In the genomic region with DNA sequence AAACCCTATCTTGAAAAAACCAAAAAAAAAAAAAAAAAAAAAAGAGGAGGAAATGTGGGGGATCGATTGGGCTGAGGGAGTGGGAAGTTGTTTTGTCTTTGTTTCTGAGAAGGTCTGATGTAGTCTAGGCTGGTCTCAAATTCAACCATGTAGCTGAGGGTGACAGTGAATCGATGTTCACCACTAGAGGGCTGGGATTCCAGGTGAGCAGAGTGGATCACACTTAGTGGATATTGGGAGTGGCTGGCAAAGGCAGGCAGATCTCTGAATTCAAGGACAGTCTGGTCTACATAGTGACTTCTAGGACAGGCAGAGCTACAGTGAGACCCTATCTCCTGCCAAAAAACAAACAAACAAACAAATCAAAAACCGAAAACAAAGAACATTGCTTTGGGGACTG, we compare ENCODE assay signal across 9 mouse cellular contexts. TPM values are rescaled to one million over a fixed set of nuclear protein-coding genes. Genes with fewer than 3 reads are reported as not detected.
A peak's percentile ranks its signal among the peaks of the same experiment; 100 is the strongest.
DNase-seq lines count a peak whose midpoint lies in the region; ATAC-seq and TF ChIP-seq lines count a peak whose summit lies in the region.
"Had no signal": no experiment of that assay in that cellular context is flagged by ENCODE, and none has a peak within 500 bp of the region (broad histone marks: within the 10 kb centered on the region; RNA-seq: fewer than 3 reads in every experiment).

No protein-coding gene starts in this region.

- no peak overlapping the region for H3K4me3 ChIP-seq in heart, embryonic 12.5 days
- no peak overlapping the region for H3K4me3 ChIP-seq in bone marrow, adult 2 months (replicated peaks; ENCODE audit: control insufficient read depth, low read depth, low read length)
- H3K4me3 ChIP-seq in embryonic facial prominence, embryonic 11.5 days (ENCODE audit: low read depth, low read length) = no peak overlapping the region
- H3K4me3 ChIP-seq in liver, embryonic 16.5 days (ENCODE audit: low read depth, low read length) = no peak overlapping the region
- no peak overlapping the region for H3K4me3 ChIP-seq in neural tube, embryonic 15.5 days (replicated peaks)
- H3K4me3 ChIP-seq: stomach, embryonic 15.5 days had no signal

- H3K27me3 ChIP-seq in heart, embryonic 12.5 days (replicated peaks) = no peaks in the 10 kb centered on the region
- H3K27me3 ChIP-seq in embryonic facial prominence, embryonic 11.5 days (ENCODE audit: control insufficient read depth, insufficient read depth, low read length) = no peaks in the 10 kb centered on the region
- no peaks in the 10 kb centered on the region for H3K27me3 ChIP-seq in liver, embryonic 16.5 days (ENCODE audit: control insufficient read depth, insufficient read depth, low read depth, low read length)
- H3K27me3 ChIP-seq in neural tube, embryonic 15.5 days (replicated peaks) = no peaks in the 10 kb centered on the region
- H3K27me3 ChIP-seq: stomach, embryonic 15.5 days had no signal

- no peak for TF ChIP-seq POLR2A in bone marrow, adult 2 months (IDR thresholded peaks at IDR 0.05; ENCODE audit: borderline replicate concordance, control insufficient read depth, low read depth, low read length)

- peak; percentile 50 for DNase-seq in heart, postnatal 4 days
- DNase-seq in embryonic facial prominence, embryonic 11.5 days (ENCODE audit: low spot score) = peak; percentile 66
- no peak for DNase-seq in layer of hippocampus, postnatal 10 days (ENCODE audit: low spot score in 2 of 2)
- DNase-seq in B cell, adult 2 months = no peak

- no peaks in the 10 kb centered on the region for H3K36me3 ChIP-seq in heart, embryonic 12.5 days
- no peaks in the 10 kb centered on the region for H3K36me3 ChIP-seq in embryonic facial prominence, embryonic 11.5 days (replicated peaks; ENCODE audit: control insufficient read depth, insufficient read depth, low read depth, low read length)
- H3K36me3 ChIP-seq in liver, embryonic 16.5 days (ENCODE audit: control insufficient read depth, insufficient read depth) = no peaks in the 10 kb centered on the region
- no peaks in the 10 kb centered on the region for H3K36me3 ChIP-seq in neural tube, embryonic 15.5 days
- H3K36me3 ChIP-seq: stomach, embryonic 15.5 days had no signal

- no peaks in the 10 kb centered on the region for H3K9me3 ChIP-seq in heart, embryonic 12.5 days (replicated peaks)
- no peaks in the 10 kb centered on the region for H3K9me3 ChIP-seq in embryonic facial prominence, embryonic 11.5 days (replicated peaks; ENCODE audit: control insufficient read depth, low read length)
- H3K9me3 ChIP-seq in liver, embryonic 16.5 days (replicated peaks; ENCODE audit: control insufficient read depth, low read length) = no peaks in the 10 kb centered on the region
- H3K9me3 ChIP-seq in neural tube, embryonic 15.5 days (replicated peaks) = no peaks in the 10 kb centered on the region
- H3K9me3 ChIP-seq: stomach, embryonic 15.5 days had no signal

- no peak for ATAC-seq in heart, embryonic 12.5 days (ENCODE audit: insufficient number of reproducible peaks, low FRiP score)
- ATAC-seq in embryonic facial prominence, embryonic 11.5 days (replicated peaks; ENCODE audit: insufficient number of reproducible peaks, low FRiP score, low TSS enrichment, low read depth) = no peak
- ATAC-seq in liver, embryonic 16.5 days (ENCODE audit: low read depth) = no peak
- no peak for ATAC-seq in neural tube, embryonic 15.5 days (ENCODE audit: low FRiP score)

- H3K4me2 ChIP-seq in heart, embryonic 12.5 days = no peak overlapping the region
- no peak overlapping the region for H3K4me2 ChIP-seq in embryonic facial prominence, embryonic 11.5 days (ENCODE audit: low read depth, low read length)
- no peak overlapping the region for H3K4me2 ChIP-seq in liver, embryonic 16.5 days (ENCODE audit: low read depth, low read length)
- no peak overlapping the region for H3K4me2 ChIP-seq in neural tube, embryonic 15.5 days
- H3K4me2 ChIP-seq: stomach, embryonic 15.5 days had no signal

- WGBS in heart, embryonic 12.5 days = 37% methylated on average over 3 of the region's 3 CpGs
- 35% methylated on average over 3 of the region's 3 CpGs for WGBS in bone marrow, adult 2 months
- WGBS in embryonic facial prominence, embryonic 11.5 days = 47% methylated on average over 3 of the region's 3 CpGs
- WGBS in liver, embryonic 16.5 days (ENCODE audit: insufficient replicate concordance) = 42% methylated on average over 3 of the region's 3 CpGs
- 37% methylated on average over 3 of the region's 3 CpGs for WGBS in neural tube, embryonic 15.5 days

- no peak overlapping the region for H3K27ac ChIP-seq in heart, embryonic 12.5 days (ENCODE audit: poor library complexity, severe bottlenecking)
- H3K27ac ChIP-seq in bone marrow, adult 2 months (ENCODE audit: control insufficient read depth, insufficient read depth, low read depth, low read length, poor library complexity) = no peak overlapping the region
- no peak overlapping the region for H3K27ac ChIP-seq in embryonic facial prominence, embryonic 11.5 days (replicated peaks; ENCODE audit: low read depth, low read length)
- peak overlapping the region; percentile 33 for H3K27ac ChIP-seq in liver, embryonic 16.5 days (ENCODE audit: low read length)
- no peak overlapping the region for H3K27ac ChIP-seq in neural tube, embryonic 15.5 days (replicated peaks)
- H3K27ac ChIP-seq: stomach, embryonic 15.5 days had no signal

- peaks cover 3% of the 10 kb centered on the region; the same call in 1 of the 2 replicates for H3K4me1 ChIP-seq in heart, embryonic 12.5 days (replicated peaks)
- no peaks in the 10 kb centered on the region; the same call in 1 of the 2 replicates for H3K4me1 ChIP-seq in bone marrow, adult 2 months (ENCODE audit: control insufficient read depth, insufficient read depth, low read length)
- H3K4me1 ChIP-seq in embryonic facial prominence, embryonic 11.5 days (ENCODE audit: control insufficient read depth, insufficient read depth, low read length) = no peaks in the 10 kb centered on the region
- peaks cover 49% of the 10 kb centered on the region for H3K4me1 ChIP-seq in liver, embryonic 16.5 days (ENCODE audit: control insufficient read depth, low read depth, low read length)
- 0 out of 2 replicates have a peak, but pooled peaks cover 9% of the 10 kb centered on the region for H3K4me1 ChIP-seq in neural tube, embryonic 15.5 days

- peak; percentile 52 for TF ChIP-seq CTCF in bone marrow, adult 2 months (IDR thresholded peaks at IDR 0.05; ENCODE audit: control insufficient read depth, insufficient read depth, low read length)

- no peak overlapping the region for H3K9ac ChIP-seq in heart, embryonic 12.5 days
- no peak overlapping the region for H3K9ac ChIP-seq in embryonic facial prominence, embryonic 11.5 days (replicated peaks; ENCODE audit: low read length)
- H3K9ac ChIP-seq in liver, embryonic 16.5 days (ENCODE audit: low read depth, low read length) = no peak overlapping the region
- no peak overlapping the region for H3K9ac ChIP-seq in neural tube, embryonic 15.5 days (replicated peaks)
- H3K9ac ChIP-seq: stomach, embryonic 15.5 days had no signal

RNA-seq across cellular contexts. Expression of a gene that starts 16.7 kb away (rescaled TPM):
- 10 to 100 TPM; 21.3 to 22.8 TPM for total RNA-seq in heart, postnatal 4 days (2021)
- 45.1 and 47.4 TPM in 2 replicates for polyA plus RNA-seq in heart, embryonic 12.5 days (2016; fragmentation: Nextera tagmentation; extraction: Ambion mirVana)
- 23.8 and 23.9 TPM in 2 replicates for polyA plus RNA-seq in bone marrow, adult 2 months (2011; ENCODE audit: insufficient read depth, insufficient read length, low replicate concordance, missing spikeins)
- 54.4 and 61.4 TPM in 2 replicates for polyA plus RNA-seq in embryonic facial prominence, embryonic 11.5 days (2014; fragmentation: Nextera tagmentation; extraction: Ambion mirVana)
- polyA plus RNA-seq in liver, embryonic 16.5 days (2015; fragmentation: Nextera tagmentation; extraction: Ambion mirVana) = 50.1 and 51.7 TPM in 2 replicates
- polyA plus RNA-seq in neural tube, embryonic 15.5 days (2015; fragmentation: Nextera tagmentation; extraction: Ambion mirVana) = 57.9 and 63.1 TPM in 2 replicates
- 10 to 100 TPM; 29.4 to 33.5 TPM for total RNA-seq in layer of hippocampus, postnatal 10 days (2021)

RNA-seq across cellular contexts. Expression of a gene that starts 17.0 kb away (rescaled TPM):
- total RNA-seq in heart, postnatal 4 days (2021) = 100 to 1,000 TPM; 162 to 169 TPM
- 445 and 456 TPM in 2 replicates for polyA plus RNA-seq in heart, embryonic 12.5 days (2016; fragmentation: Nextera tagmentation; extraction: Ambion mirVana)
- polyA plus RNA-seq in bone marrow, adult 2 months (2011; ENCODE audit: insufficient read depth, insufficient read length, low replicate concordance, missing spikeins) = 136 and 233 TPM in 2 replicates
- polyA plus RNA-seq in embryonic facial prominence, embryonic 11.5 days (2014; fragmentation: Nextera tagmentation; extraction: Ambion mirVana) = 667 and 692 TPM in 2 replicates
- 323 and 347 TPM in 2 replicates for polyA plus RNA-seq in liver, embryonic 16.5 days (2015; fragmentation: Nextera tagmentation; extraction: Ambion mirVana)
- polyA plus RNA-seq in neural tube, embryonic 15.5 days (2015; fragmentation: Nextera tagmentation; extraction: Ambion mirVana) = 1,464 and 1,650 TPM in 2 replicates
- total RNA-seq in layer of hippocampus, postnatal 10 days (2021) = 100 to 1,000 TPM; 532 to 604 TPM

RNA-seq across cellular contexts. Expression of a gene that starts 27.7 kb away (rescaled TPM):
- total RNA-seq in heart, postnatal 4 days (2021) = 10 to 100 TPM; 61.9 to 64.2 TPM
- polyA plus RNA-seq in heart, embryonic 12.5 days (2016; fragmentation: Nextera tagmentation; extraction: Ambion mirVana) = 175 and 180 TPM in 2 replicates
- 14.8 and 17.3 TPM in 2 replicates for polyA plus RNA-seq in bone marrow, adult 2 months (2011; ENCODE audit: insufficient read depth, insufficient read length, low replicate concordance, missing spikeins)
- 169 and 177 TPM in 2 replicates for polyA plus RNA-seq in embryonic facial prominence, embryonic 11.5 days (2014; fragmentation: Nextera tagmentation; extraction: Ambion mirVana)
- polyA plus RNA-seq in liver, embryonic 16.5 days (2015; fragmentation: Nextera tagmentation; extraction: Ambion mirVana) = 47.0 and 48.6 TPM in 2 replicates
- polyA plus RNA-seq in neural tube, embryonic 15.5 days (2015; fragmentation: Nextera tagmentation; extraction: Ambion mirVana) = 116 and 118 TPM in 2 replicates
- 10 to 100 TPM; 65.2 to 77.6 TPM for total RNA-seq in layer of hippocampus, postnatal 10 days (2021)

RNA-seq across cellular contexts. Expression of a gene that starts 41.7 kb away (rescaled TPM):
- 1 to 10 TPM in 1 of 2 experiments, under 1 TPM in 1; 0.33 to 1.1 TPM for total RNA-seq in heart, postnatal 4 days (2021)
- 0.32 and 0.60 TPM in 2 replicates for polyA plus RNA-seq in heart, embryonic 12.5 days (2016; fragmentation: Nextera tagmentation; extraction: Ambion mirVana)
- polyA plus RNA-seq in bone marrow, adult 2 months (2011; ENCODE audit: insufficient read depth, insufficient read length, low replicate concordance, missing spikeins) = 0.41 and 0.57 TPM in 2 replicates
- 0.27 and 1.9 TPM in 2 replicates for polyA plus RNA-seq in embryonic facial prominence, embryonic 11.5 days (2014; fragmentation: Nextera tagmentation; extraction: Ambion mirVana)
- polyA plus RNA-seq in liver, embryonic 16.5 days (2015; fragmentation: Nextera tagmentation; extraction: Ambion mirVana) = 0.12 and 0.53 TPM in 2 replicates
- polyA plus RNA-seq in neural tube, embryonic 15.5 days (2015; fragmentation: Nextera tagmentation; extraction: Ambion mirVana) = 0.95 and 1.00 TPM in 2 replicates
- 1 to 10 TPM in 1 of 2 experiments, under 1 TPM in 1; 0.32 to 1.0 TPM for total RNA-seq in layer of hippocampus, postnatal 10 days (2021)

RNA-seq across cellular contexts. Expression of a gene that starts 58.3 kb away (rescaled TPM):
- 100 to 1,000 TPM; 517 to 525 TPM for total RNA-seq in heart, postnatal 4 days (2021)
- 547 and 555 TPM in 2 replicates for polyA plus RNA-seq in heart, embryonic 12.5 days (2016; fragmentation: Nextera tagmentation; extraction: Ambion mirVana)
- 240 and 480 TPM in 2 replicates for polyA plus RNA-seq in bone marrow, adult 2 months (2011; ENCODE audit: insufficient read depth, insufficient read length, low replicate concordance, missing spikeins)
- polyA plus RNA-seq in embryonic facial prominence, embryonic 11.5 days (2014; fragmentation: Nextera tagmentation; extraction: Ambion mirVana) = 327 and 351 TPM in 2 replicates
- polyA plus RNA-seq in liver, embryonic 16.5 days (2015; fragmentation: Nextera tagmentation; extraction: Ambion mirVana) = 214 and 230 TPM in 2 replicates
- polyA plus RNA-seq in neural tube, embryonic 15.5 days (2015; fragmentation: Nextera tagmentation; extraction: Ambion mirVana) = 344 and 362 TPM in 2 replicates
- total RNA-seq in layer of hippocampus, postnatal 10 days (2021) = 100 to 1,000 TPM; 161 to 175 TPM

Comparison
In these comparisons a context has a peak if more than half of its experiments do, and no peak if none do; other contexts are left out.
1. DNase-seq: peak in heart, postnatal 4 days (single experiment) and embryonic facial prominence, embryonic 11.5 days (single experiment); none in layer of hippocampus, postnatal 10 days (0 of 2) and B cell, adult 2 months (0 of 2).